ENCODE assay signal across 8 mouse cellular contexts in genomic region chr14:21985426-21985931, GRCm38 (mm10). TPM values are rescaled to one million over a fixed set of nuclear protein-coding genes. Genes with fewer than 3 reads are reported as not detected.
DNase-seq lines count a peak whose midpoint lies in the region; ATAC-seq and TF ChIP-seq lines count a peak whose summit lies in the region.

No protein-coding gene starts in this region.

- TF ChIP-seq POLR2A in cerebellum, adult 2 months (IDR thresholded peaks at IDR 0.05; ENCODE audit: borderline replicate concordance, insufficient read depth, low read length): no peak

- H3K9me3 ChIP-seq in forebrain, embryonic 13.5 days (replicated peaks): no peaks in the 10 kb centered on the region
- H3K9me3 ChIP-seq in intestine, embryonic 14.5 days (ENCODE audit: control insufficient read depth, low read length): no peaks in the 10 kb centered on the region
- no peaks in the 10 kb centered on the region for H3K9me3 ChIP-seq in liver, embryonic 16.5 days (replicated peaks; ENCODE audit: control insufficient read depth, low read length)
- H3K9me3 ChIP-seq in stomach, embryonic 16.5 days (replicated peaks; ENCODE audit: control insufficient read depth, low read length): no peaks in the 10 kb centered on the region

- WGBS in cerebellum, adult 2 months: 19% methylated on average over 37 of the region's 37 CpGs
- 2% methylated on average over 34 of the region's 37 CpGs for WGBS in forebrain, embryonic 13.5 days
- WGBS in intestine, embryonic 14.5 days: 2% methylated on average over 37 of the region's 37 CpGs
- 2% methylated on average over 33 of the region's 37 CpGs for WGBS in liver, embryonic 16.5 days (ENCODE audit: insufficient replicate concordance)
- WGBS in stomach, embryonic 16.5 days: 3% methylated on average over 37 of the region's 37 CpGs

- DNase-seq in cerebellum, adult 2 months: no peak
- no peak for DNase-seq in cerebellum, postnatal 36 days
- peak; percentile 48 for DNase-seq in R1 (ENCODE audit: low read depth, low spot score)
- DNase-seq in intestine, embryonic 14.5 days (ENCODE audit: low spot score): no peak

- TF ChIP-seq CTCF in cerebellum, adult 2 months (IDR thresholded peaks at IDR 0.05; ENCODE audit: borderline replicate concordance, insufficient read depth, low read depth, low read length): no peak

- peak overlapping the region; percentile 92 for H3K4me2 ChIP-seq in forebrain, embryonic 13.5 days
- H3K4me2 ChIP-seq in intestine, embryonic 14.5 days (ENCODE audit: low read length): peak overlapping the region; percentile 71
- H3K4me2 ChIP-seq in liver, embryonic 16.5 days (ENCODE audit: low read depth, low read length): peak overlapping the region; percentile 54
- peak overlapping the region; percentile 86 for H3K4me2 ChIP-seq in stomach, embryonic 16.5 days (ENCODE audit: low read depth, low read length)

- H3K4me3 ChIP-seq in cerebellum, adult 2 months (replicated peaks; ENCODE audit: insufficient read depth, low read depth, low read length): peak overlapping the region; percentile 27
- peak overlapping the region; percentile 65 for H3K4me3 ChIP-seq in forebrain, embryonic 13.5 days
- peak overlapping the region; percentile 58 for H3K4me3 ChIP-seq in intestine, embryonic 14.5 days (ENCODE audit: low read depth, low read length)
- peak overlapping the region; percentile 56 for H3K4me3 ChIP-seq in liver, embryonic 16.5 days (ENCODE audit: low read depth, low read length)
- H3K4me3 ChIP-seq in stomach, embryonic 16.5 days (replicated peaks; ENCODE audit: low read length): peak overlapping the region; percentile 98

- H3K36me3 ChIP-seq in forebrain, embryonic 13.5 days (ENCODE audit: poor library complexity, severe bottlenecking): no peaks in the 10 kb centered on the region
- H3K36me3 ChIP-seq in intestine, embryonic 14.5 days (ENCODE audit: control insufficient read depth, insufficient read depth, low read length): peaks cover 18% of the 10 kb centered on the region
- no peaks in the 10 kb centered on the region for H3K36me3 ChIP-seq in liver, embryonic 16.5 days (ENCODE audit: control insufficient read depth, insufficient read depth)
- 0 out of 2 replicates have a peak, but pooled peaks cover 5% of the 10 kb centered on the region for H3K36me3 ChIP-seq in stomach, embryonic 16.5 days (ENCODE audit: control insufficient read depth, insufficient read depth, low read length)

- no peak overlapping the region for H3K27ac ChIP-seq in cerebellum, adult 2 months (ENCODE audit: insufficient read depth, low read length)
- peak overlapping the region; percentile 93 for H3K27ac ChIP-seq in forebrain, embryonic 13.5 days
- peak overlapping the region; percentile 100 for H3K27ac ChIP-seq in intestine, embryonic 14.5 days (ENCODE audit: low read depth)
- H3K27ac ChIP-seq in liver, embryonic 16.5 days (ENCODE audit: low read length): no peak overlapping the region
- H3K27ac ChIP-seq in stomach, embryonic 16.5 days (ENCODE audit: low read length): peak overlapping the region; percentile 99

- ATAC-seq in forebrain, embryonic 13.5 days: no peak
- no peak for ATAC-seq in intestine, embryonic 14.5 days (replicated peaks; ENCODE audit: low FRiP score, low TSS enrichment, low read depth)
- ATAC-seq in liver, embryonic 16.5 days (ENCODE audit: low read depth): no peak
- no peak for ATAC-seq in stomach, embryonic 16.5 days (ENCODE audit: insufficient read depth, low FRiP score)
- ATAC-seq in megakaryocyte-erythroid progenitor cell, adult 5-6 weeks (replicated peaks; ENCODE audit: low FRiP score, low TSS enrichment, poor library complexity, severe bottlenecking): no peak

- no peaks in the 10 kb centered on the region; the same call in 1 of the 2 replicates for H3K4me1 ChIP-seq in cerebellum, adult 2 months (ENCODE audit: control insufficient read depth, insufficient read depth, low read length)
- H3K4me1 ChIP-seq in forebrain, embryonic 13.5 days: peaks cover 66% of the 10 kb centered on the region
- peaks cover 9% of the 10 kb centered on the region for H3K4me1 ChIP-seq in intestine, embryonic 14.5 days (replicated peaks; ENCODE audit: control insufficient read depth, insufficient read depth, low read length)
- peaks cover 3% of the 10 kb centered on the region for H3K4me1 ChIP-seq in liver, embryonic 16.5 days (ENCODE audit: control insufficient read depth, low read depth, low read length)
- H3K4me1 ChIP-seq in stomach, embryonic 16.5 days (ENCODE audit: control insufficient read depth, insufficient read depth, low read length): peaks cover 12% of the 10 kb centered on the region

- peak overlapping the region; percentile 86 for H3K9ac ChIP-seq in forebrain, embryonic 13.5 days
- H3K9ac ChIP-seq in intestine, embryonic 14.5 days (ENCODE audit: low read length): peak overlapping the region; percentile 98
- peak overlapping the region; percentile 20; the same call in 1 of the 2 replicates for H3K9ac ChIP-seq in liver, embryonic 16.5 days (ENCODE audit: low read depth, low read length)
- peak overlapping the region; percentile 99 for H3K9ac ChIP-seq in stomach, embryonic 16.5 days (ENCODE audit: low read length)

- peaks cover 7% of the 10 kb centered on the region; the same call in 1 of the 2 replicates for H3K27me3 ChIP-seq in cerebellum, adult 2 months (ENCODE audit: control insufficient read depth, insufficient read depth, low read length)
- H3K27me3 ChIP-seq in forebrain, embryonic 13.5 days: peaks cover 78% of the 10 kb centered on the region
- H3K27me3 ChIP-seq in intestine, embryonic 14.5 days (replicated peaks; ENCODE audit: control insufficient read depth, insufficient read depth, low read length): no peaks in the 10 kb centered on the region
- peaks cover 93% of the 10 kb centered on the region for H3K27me3 ChIP-seq in liver, embryonic 16.5 days (ENCODE audit: control insufficient read depth, insufficient read depth, low read depth, low read length)
- H3K27me3 ChIP-seq in stomach, embryonic 16.5 days (ENCODE audit: control insufficient read depth, insufficient read depth, low read length): no peaks in the 10 kb centered on the region

RNA-seq across cellular contexts. Expression of gene Zfp503, which starts 3.9 kb away (rescaled TPM):
- 4.0 and 4.4 TPM in 2 replicates for polyA plus RNA-seq in cerebellum, adult 2 months (2012; rRNA removed)
- polyA plus RNA-seq in forebrain, embryonic 13.5 days (2015; fragmentation: Nextera tagmentation; extraction: Ambion mirVana): 6.1 and 7.7 TPM in 2 replicates
- polyA plus RNA-seq in intestine, embryonic 14.5 days (2014; fragmentation: Nextera tagmentation; extraction: Ambion mirVana): 11.4 and 12.7 TPM in 2 replicates
- 0.49 and 0.61 TPM in 2 replicates for polyA plus RNA-seq in liver, embryonic 16.5 days (2015; fragmentation: Nextera tagmentation; extraction: Ambion mirVana)
- 7.1 and 10.1 TPM in 2 replicates for polyA plus RNA-seq in stomach, embryonic 16.5 days (2015; fragmentation: Nextera tagmentation; extraction: Ambion mirVana)
- total RNA-seq in megakaryocyte-erythroid progenitor cell, adult 5-6 weeks (2014; fragmentation: Nextera tagmentation): not detected in 2 replicates
- total RNA-seq in megakaryocyte-erythroid progenitor cell, adult 5-6 weeks (2017): not detected in 2 replicates

RNA-seq across cellular contexts. Expression of gene Lrmda, which starts 34.0 kb away (rescaled TPM):
- 0.57 and 0.65 TPM in 2 replicates for polyA plus RNA-seq in cerebellum, adult 2 months (2012; rRNA removed)
- not detected in 2 replicates for polyA plus RNA-seq in forebrain, embryonic 13.5 days (2015; fragmentation: Nextera tagmentation; extraction: Ambion mirVana)
- polyA plus RNA-seq in intestine, embryonic 14.5 days (2014; fragmentation: Nextera tagmentation; extraction: Ambion mirVana): 0.63 and 0.70 TPM in 2 replicates
- 0.46 TPM in 2 replicates for polyA plus RNA-seq in liver, embryonic 16.5 days (2015; fragmentation: Nextera tagmentation; extraction: Ambion mirVana)
- 0.86 and 0.94 TPM in 2 replicates for polyA plus RNA-seq in stomach, embryonic 16.5 days (2015; fragmentation: Nextera tagmentation; extraction: Ambion mirVana)
- 7.8 and 9.6 TPM in 2 replicates for total RNA-seq in megakaryocyte-erythroid progenitor cell, adult 5-6 weeks (2014; fragmentation: Nextera tagmentation)
- total RNA-seq in megakaryocyte-erythroid progenitor cell, adult 5-6 weeks (2017): 3.4 and 6.4 TPM in 2 replicates

Comparison
In these comparisons a context has a peak if more than half of its experiments do, and no peak if none do; other contexts are left out.
1. H3K27ac ChIP-seq: peak in forebrain, embryonic 13.5 days (single experiment), intestine, embryonic 14.5 days (single experiment) and stomach, embryonic 16.5 days (single experiment); none in cerebellum, adult 2 months (single experiment) and liver, embryonic 16.5 days (single experiment).
2. H3K4me3 ChIP-seq: peak in every context shown above with its lines; median percentile 98 in stomach, embryonic 16.5 days; 65 in forebrain, embryonic 13.5 days; 58 in intestine, embryonic 14.5 days; 56 in liver, embryonic 16.5 days; 27 in cerebellum, adult 2 months.
3. H3K9ac ChIP-seq: peak in every context shown above with its lines; median percentile 99 in stomach, embryonic 16.5 days; 98 in intestine, embryonic 14.5 days; 86 in forebrain, embryonic 13.5 days; 20 in liver, embryonic 16.5 days.
4. Peak in every context shown above with its lines, with median percentiles within 50 percentile points of each other: H3K4me2 ChIP-seq.